Mouse (Mus musculus) brain, embryonic 14.5 days (tissue): Measurements from ENCODE around the gene Ccdc88c.

Experiments
- CTCF ChIP-seq: fragments of 200-500 bp; IDR thresholded peaks from 2 replicates; pipeline ENCODE4 v1.5.1; 2012; ENCODE audit warnings: inconsistent platforms, mild to moderate bottlenecking, moderate library complexity, borderline replicate concordance; ENCODE audit not compliant: insufficient read depth, insufficient read length; ENCODE audit errors: extremely low read depth
- POLR2A ChIP-seq: fragments of 200-500 bp; IDR thresholded peaks from 2 replicates; pipeline ENCODE4 v1.6.1; 2012; ENCODE audit warnings: mild to moderate bottlenecking, inconsistent platforms, borderline replicate concordance; ENCODE audit not compliant: poor library complexity, insufficient read depth, insufficient read length, severe bottlenecking; ENCODE audit errors: extremely low read depth

- no peak for TF ChIP-seq CTCF
- no peak for TF ChIP-seq POLR2A
Measured at GRCm38 (mm10) chr12:101022353-101022752, 6.5 kb downstream of the Ccdc88c start.
